Mouse (Mus musculus): ENCODE measurements around the gene Galnt15. TPM values are rescaled to one million over a fixed set of nuclear protein-coding genes. Genes with fewer than 3 reads are reported as not detected.

The Galnt15 gene
- polyA plus RNA-seq, 1 experiment from 2014 or later = 0.24 TPM

DNA sequence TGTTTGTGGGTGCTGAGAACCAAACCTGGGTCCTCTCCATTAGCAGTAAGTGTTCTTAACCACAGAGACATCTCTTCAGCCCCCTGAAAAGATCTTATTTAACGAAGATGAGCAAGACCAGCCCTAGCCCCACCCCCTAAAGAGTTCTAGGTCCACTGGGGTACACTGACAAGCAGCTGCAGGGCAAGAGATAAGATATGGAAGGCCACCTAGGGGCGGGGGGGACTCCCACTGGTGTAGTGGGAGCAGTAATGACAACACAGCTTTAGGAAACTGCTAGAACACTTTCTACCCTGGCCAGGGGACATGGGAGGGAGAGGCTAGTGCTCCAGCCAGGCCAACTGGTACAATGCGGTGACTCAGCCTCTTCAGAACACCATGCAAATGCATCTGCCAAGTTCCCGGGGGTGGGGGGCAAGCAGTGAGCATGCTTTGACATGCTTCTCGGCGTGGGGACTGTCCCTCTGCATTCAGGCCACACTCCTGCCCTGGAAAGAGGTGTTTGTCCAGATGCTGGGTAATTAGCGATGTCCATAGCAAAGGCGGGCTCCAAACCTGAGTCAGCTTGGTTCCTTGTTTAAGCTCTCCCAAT is 9.0 kb downstream of the Galnt15 start:
- Histone ChIP-seq H3K36me3 (no peaks in the 10 kb centered on the region), H3K9me3 (no peaks in the 10 kb centered on the region), H3K27ac (no peak overlapping the region), H3K4me3 (no peak overlapping the region), H3K4me2 (replicated peaks) (no peak overlapping the region), H3K4me1 (no peaks in the 10 kb centered on the region), H3K27me3 (no peaks in the 10 kb centered on the region), H3K9ac (no peak overlapping the region)
- WGBS = 85% methylated on average over 8 of the region's 8 CpGs
- ATAC-seq (ENCODE audit: insufficient number of reproducible peaks, insufficient read depth, low FRiP score, low TSS enrichment) = no peak

- no peak overlapping the region for H3K9ac ChIP-seq
- no peaks in the 10 kb centered on the region for H3K36me3 ChIP-seq
- 62% methylated on average over 5 of the region's 5 CpGs for WGBS
- H3K4me3 ChIP-seq = no peak overlapping the region
- H3K9me3 ChIP-seq = no peaks in the 10 kb centered on the region
- no peak for ATAC-seq (ENCODE audit: insufficient number of reproducible peaks, insufficient read depth, low FRiP score, low TSS enrichment)
- H3K4me1 ChIP-seq = no peaks in the 10 kb centered on the region
- H3K27me3 ChIP-seq = no peaks in the 10 kb centered on the region
- H3K4me2 ChIP-seq (replicated peaks) = no peak overlapping the region
- no peak overlapping the region for H3K27ac ChIP-seq
Observed at GRCm38 (mm10) chr14:32042108-32042507, 13.3 kb downstream of the Galnt15 start.

DNA sequence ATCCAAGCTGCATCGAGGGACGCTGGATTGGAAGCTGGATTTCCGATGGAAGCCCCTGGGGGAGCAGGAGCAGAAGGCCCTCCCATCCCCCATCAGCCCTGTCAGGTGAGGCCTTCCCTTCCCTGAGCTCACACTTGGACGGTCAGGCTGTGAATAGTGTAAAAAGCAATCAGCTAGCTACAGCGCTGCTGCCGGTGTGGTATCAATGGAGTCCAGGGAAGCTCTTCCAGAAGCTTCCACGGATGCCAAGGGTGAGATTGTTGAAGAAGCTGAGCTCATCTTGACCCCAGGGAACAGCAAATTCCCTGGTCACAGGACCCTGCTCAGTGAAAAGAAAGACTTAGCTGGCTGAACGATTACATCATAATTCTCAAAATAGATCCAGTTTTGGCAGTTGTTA is 17.6 kb downstream of the Galnt15 start:
- Histone ChIP-seq H3K27me3 (no peaks in the 10 kb centered on the region), H3K9me3 (no peaks in the 10 kb centered on the region), H3K4me2 (replicated peaks) (no peak overlapping the region), H3K4me3 (no peak overlapping the region), H3K4me1 (no peaks in the 10 kb centered on the region), H3K9ac (no peak overlapping the region), H3K36me3 (no peaks in the 10 kb centered on the region), H3K27ac (no peak overlapping the region)
- ATAC-seq (ENCODE audit: insufficient number of reproducible peaks, insufficient read depth, low FRiP score, low TSS enrichment) = no peak
- 75% methylated on average over 8 of the region's 8 CpGs for WGBS

- 86% methylated on average over 6 of the region's 6 CpGs for WGBS
- H3K9me3 ChIP-seq = no peaks in the 10 kb centered on the region
- ATAC-seq (ENCODE audit: insufficient number of reproducible peaks, insufficient read depth, low FRiP score, low TSS enrichment) = no peak
- H3K4me1 ChIP-seq = peaks cover 8% of the 10 kb centered on the region; the same call in 1 of the 2 replicates
- H3K4me3 ChIP-seq = no peak overlapping the region
- no peaks in the 10 kb centered on the region for H3K27me3 ChIP-seq
- H3K9ac ChIP-seq = no peak overlapping the region
- H3K27ac ChIP-seq = no peak overlapping the region
- no peak overlapping the region for H3K4me2 ChIP-seq (replicated peaks)
- H3K36me3 ChIP-seq = no peaks in the 10 kb centered on the region
Observed at GRCm38 (mm10) chr14:32050171-32050570, 21.4 kb downstream of the Galnt15 start.

DNA sequence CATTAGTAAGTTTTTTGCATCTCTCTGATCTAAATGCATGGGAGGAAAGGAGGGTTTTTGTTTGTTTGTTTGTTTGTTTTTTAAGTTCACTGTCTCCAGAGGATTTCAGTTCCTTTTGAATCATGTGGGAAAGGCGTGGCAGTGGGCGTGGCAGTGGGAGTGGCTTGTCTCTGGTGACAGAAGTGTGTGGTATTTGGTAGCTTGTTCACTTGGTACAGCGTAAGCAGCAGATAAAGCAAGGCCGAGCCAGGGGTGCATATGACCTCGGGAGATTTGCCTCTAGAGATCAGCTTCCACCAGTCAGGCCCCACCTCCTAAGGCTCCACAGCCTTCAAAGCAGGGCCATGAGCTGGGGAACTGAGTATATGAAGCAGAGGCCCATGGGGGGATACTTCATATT is 25.1 kb downstream of the Galnt15 start:
- Histone ChIP-seq H3K4me3 (no peak overlapping the region), H3K4me1 (peaks cover 12% of the 10 kb centered on the region; the same call in 1 of the 2 replicates), H3K36me3 (no peaks in the 10 kb centered on the region), H3K27me3 (no peaks in the 10 kb centered on the region), H3K9ac (no peak overlapping the region), H3K9me3 (no peaks in the 10 kb centered on the region), H3K27ac (no peak overlapping the region), H3K4me2 (replicated peaks) (no peak overlapping the region)
- 70% methylated on average over 5 of the region's 5 CpGs for WGBS
- ATAC-seq (ENCODE audit: insufficient number of reproducible peaks, insufficient read depth, low FRiP score, low TSS enrichment) = no peak

DNA sequence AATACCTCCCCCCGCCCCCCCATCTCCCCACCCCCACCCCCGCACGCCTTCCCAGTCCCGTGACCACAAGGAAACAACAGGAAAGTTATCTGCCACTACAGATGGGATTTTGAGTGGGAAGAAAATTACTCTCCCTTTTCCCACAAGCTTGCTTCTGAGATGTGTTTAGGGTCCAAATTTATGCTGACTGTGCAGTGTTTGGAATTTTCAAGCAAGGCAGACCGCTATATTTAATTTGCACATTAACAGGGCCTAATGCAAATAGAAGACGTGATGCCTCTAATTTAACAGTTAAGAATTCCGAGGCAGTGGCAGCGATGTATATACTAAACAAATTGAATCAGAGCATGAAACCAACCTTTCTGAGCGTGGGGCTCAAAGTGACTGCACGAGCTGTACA is 26.0 kb downstream of the Galnt15 start:
- H3K27me3 ChIP-seq = no peaks in the 10 kb centered on the region
- H3K36me3 ChIP-seq = no peaks in the 10 kb centered on the region
- WGBS = 45% methylated on average over 10 of the region's 10 CpGs
- 0 out of 2 replicates have a peak overlapping the region, but pooled peaks have one; percentile 24 for H3K9ac ChIP-seq
- no peaks in the 10 kb centered on the region for H3K9me3 ChIP-seq
- H3K4me1 ChIP-seq = peaks cover 12% of the 10 kb centered on the region; the same call in 1 of the 2 replicates
- H3K27ac ChIP-seq = no peak overlapping the region
- no peak overlapping the region for H3K4me2 ChIP-seq (replicated peaks)
- no peak overlapping the region for H3K4me3 ChIP-seq
- ATAC-seq (ENCODE audit: insufficient number of reproducible peaks, insufficient read depth, low FRiP score, low TSS enrichment) = no peak

- Histone ChIP-seq H3K36me3 (no peaks in the 10 kb centered on the region), H3K4me3 (no peak overlapping the region), H3K9ac (peak overlapping the region; percentile 2; the same call in 1 of the 2 replicates), H3K27ac (no peak overlapping the region), H3K9me3 (no peaks in the 10 kb centered on the region), H3K27me3 (no peaks in the 10 kb centered on the region), H3K4me2 (replicated peaks) (no peak overlapping the region), H3K4me1 (peaks cover 12% of the 10 kb centered on the region; the same call in 1 of the 2 replicates)
- ATAC-seq (ENCODE audit: insufficient number of reproducible peaks, insufficient read depth, low FRiP score, low TSS enrichment) = no peak
- WGBS = 60% methylated on average over 8 of the region's 8 CpGs
Observed at GRCm38 (mm10) chr14:32055781-32056180, 27.0 kb downstream of the Galnt15 start.

DNA sequence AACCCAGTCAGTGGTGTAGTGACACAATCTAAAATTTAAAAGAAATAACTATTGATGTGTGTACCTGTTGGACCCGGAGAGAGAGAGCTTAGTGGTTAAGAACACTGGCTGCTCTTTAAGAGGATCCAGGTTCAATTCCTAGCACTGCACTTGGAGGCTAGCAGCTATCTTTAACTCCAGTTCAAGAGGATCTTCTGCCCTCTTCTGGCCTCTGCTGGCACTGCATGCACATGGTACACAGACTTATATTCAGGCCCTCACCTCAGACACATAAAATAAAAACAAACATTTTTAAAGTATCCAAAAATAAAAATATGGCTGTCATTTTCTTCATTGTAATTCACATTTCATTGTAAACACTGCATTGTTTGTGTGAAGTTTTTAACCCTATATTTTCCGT is 27.9 kb downstream of the Galnt15 start:
- no peaks in the 10 kb centered on the region for H3K36me3 ChIP-seq
- H3K4me2 ChIP-seq (replicated peaks) = no peak overlapping the region
- no peak for ATAC-seq (ENCODE audit: insufficient number of reproducible peaks, insufficient read depth, low FRiP score, low TSS enrichment)
- no peak overlapping the region for H3K27ac ChIP-seq
- H3K27me3 ChIP-seq = no peaks in the 10 kb centered on the region
- H3K4me1 ChIP-seq = peaks cover 12% of the 10 kb centered on the region; the same call in 1 of the 2 replicates
- no peaks in the 10 kb centered on the region for H3K9me3 ChIP-seq
- WGBS = 91% methylated on average over 2 of the region's 2 CpGs
- H3K4me3 ChIP-seq = no peak overlapping the region
- H3K9ac ChIP-seq = no peak overlapping the region

- ATAC-seq (ENCODE audit: insufficient number of reproducible peaks, insufficient read depth, low FRiP score, low TSS enrichment) = no peak
- Histone ChIP-seq H3K27me3 (no peaks in the 10 kb centered on the region), H3K9me3 (no peaks in the 10 kb centered on the region), H3K9ac (no peak overlapping the region), H3K4me2 (replicated peaks) (no peak overlapping the region), H3K4me3 (no peak overlapping the region), H3K36me3 (no peaks in the 10 kb centered on the region), H3K4me1 (peaks cover 12% of the 10 kb centered on the region; the same call in 1 of the 2 replicates), H3K27ac (no peak overlapping the region)
- 82% methylated on average over 4 of the region's 4 CpGs for WGBS
Observed at GRCm38 (mm10) chr14:32057664-32058063, 28.9 kb downstream of the Galnt15 start.

- no peak overlapping the region for H3K4me2 ChIP-seq (replicated peaks)
- H3K27ac ChIP-seq = no peak overlapping the region
- no peaks in the 10 kb centered on the region for H3K27me3 ChIP-seq
- no peak overlapping the region for H3K4me3 ChIP-seq
- 88% methylated on average over 4 of the region's 4 CpGs for WGBS
- peaks cover 13% of the 10 kb centered on the region; the same call in 1 of the 2 replicates for H3K9me3 ChIP-seq
- no peaks in the 10 kb centered on the region for H3K4me1 ChIP-seq
- ATAC-seq (ENCODE audit: insufficient number of reproducible peaks, insufficient read depth, low FRiP score, low TSS enrichment) = no peak
- no peak overlapping the region for H3K9ac ChIP-seq
- H3K36me3 ChIP-seq = no peaks in the 10 kb centered on the region
Observed at GRCm38 (mm10) chr14:32061398-32061797, 32.6 kb downstream of the Galnt15 start.

GRCm38 (mm10) chr14:32072807-32073206 is 44.0 kb downstream of the Galnt15 start:
- Histone ChIP-seq H3K9me3 (no peaks in the 10 kb centered on the region), H3K9ac (no peak overlapping the region), H3K27me3 (no peaks in the 10 kb centered on the region), H3K4me3 (no peak overlapping the region), H3K4me2 (replicated peaks) (no peak overlapping the region), H3K4me1 (0 out of 2 replicates have a peak, but pooled peaks cover 4% of the 10 kb centered on the region), H3K36me3 (no peaks in the 10 kb centered on the region), H3K27ac (no peak overlapping the region)
- ATAC-seq (ENCODE audit: insufficient number of reproducible peaks, insufficient read depth, low FRiP score, low TSS enrichment) = no peak

- Histone ChIP-seq H3K4me1 (0 out of 2 replicates have a peak, but pooled peaks cover 4% of the 10 kb centered on the region), H3K4me3 (no peak overlapping the region), H3K4me2 (replicated peaks) (no peak overlapping the region), H3K36me3 (no peaks in the 10 kb centered on the region), H3K9me3 (no peaks in the 10 kb centered on the region), H3K27me3 (no peaks in the 10 kb centered on the region), H3K27ac (no peak overlapping the region), H3K9ac (no peak overlapping the region)
- no peak for ATAC-seq (ENCODE audit: insufficient number of reproducible peaks, insufficient read depth, low FRiP score, low TSS enrichment)
- 56% methylated on average over 8 of the region's 8 CpGs for WGBS
Observed at GRCm38 (mm10) chr14:32073211-32073685, 44.5 kb downstream of the Galnt15 start.

Measured in embryonic facial prominence, embryonic 12.5 days (tissue).